Mouse (Mus musculus) adrenal gland, adult 8-10 months (tissue): ENCODE measurements around the gene Reep3. TPM values are rescaled to one million over a fixed set of nuclear protein-coding genes. Genes with fewer than 3 reads are reported as not detected.
"Not testable (repeated sequence)": the region's sequence is repeated elsewhere in the genome, so short reads cannot be mapped to it uniquely, and the experiment has no call there.

ENCODE experiments used
- DNase-seq: peaks from one replicate; pipeline ENCODE4 v3.0.0; 2022
- total RNA-seq, 4 experiments: library from RNA; stranded (reverse); gene quantifications; 2 replicates each; pipeline ENCODE4 v1.2.4; 2022

Gene Reep3
- total RNA-seq, 4 experiments from 2014 or later: 33.5 to 49.1 (median 44.9) TPM

DNA sequence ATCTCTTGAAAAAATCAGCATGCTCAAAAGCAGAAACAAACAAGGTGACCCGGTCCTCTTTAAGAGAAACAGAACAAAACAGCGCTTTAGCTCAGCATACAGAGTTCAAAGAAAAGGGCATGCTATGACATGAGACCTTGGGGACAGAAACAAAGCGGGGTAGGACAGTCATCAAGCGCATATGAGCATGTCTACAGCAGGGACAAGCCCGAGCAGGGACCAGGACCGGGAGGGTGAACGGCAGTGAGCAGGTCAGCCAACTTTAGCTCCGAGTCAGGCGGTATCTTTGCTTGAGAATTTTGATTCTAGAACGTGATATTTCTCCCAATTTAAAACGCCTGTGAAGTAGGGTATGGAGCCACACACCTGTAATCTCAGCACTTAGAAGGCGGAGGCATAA, 86.2 kb downstream of the Reep3 start:
- no peak for DNase-seq

DNA sequence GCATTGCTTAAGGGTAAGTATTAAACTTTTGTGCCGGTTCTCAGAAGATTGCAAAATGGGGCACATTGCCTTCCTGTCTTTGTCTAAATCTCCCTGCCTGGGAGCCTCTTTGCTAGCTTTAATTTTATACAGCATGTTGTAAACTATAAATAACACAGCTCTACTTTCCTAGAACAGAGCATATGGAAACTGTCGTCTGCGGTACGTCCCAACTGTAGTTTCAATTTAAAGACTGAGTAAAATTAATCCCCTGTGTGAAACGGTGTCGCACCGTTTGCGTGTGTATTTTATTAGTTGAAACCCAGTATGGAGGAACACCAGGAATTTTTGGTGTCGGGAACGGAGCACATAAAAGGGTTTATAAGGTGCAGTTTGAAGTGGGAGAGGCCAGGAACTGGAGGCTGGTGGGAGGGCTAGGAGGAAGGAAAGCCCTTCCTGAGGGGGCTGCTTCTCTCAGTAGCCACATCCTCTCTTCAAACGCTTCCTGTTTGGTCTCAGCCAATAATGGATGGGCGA, 92.2 kb downstream of the Reep3 start:
- no peak for DNase-seq

DNA sequence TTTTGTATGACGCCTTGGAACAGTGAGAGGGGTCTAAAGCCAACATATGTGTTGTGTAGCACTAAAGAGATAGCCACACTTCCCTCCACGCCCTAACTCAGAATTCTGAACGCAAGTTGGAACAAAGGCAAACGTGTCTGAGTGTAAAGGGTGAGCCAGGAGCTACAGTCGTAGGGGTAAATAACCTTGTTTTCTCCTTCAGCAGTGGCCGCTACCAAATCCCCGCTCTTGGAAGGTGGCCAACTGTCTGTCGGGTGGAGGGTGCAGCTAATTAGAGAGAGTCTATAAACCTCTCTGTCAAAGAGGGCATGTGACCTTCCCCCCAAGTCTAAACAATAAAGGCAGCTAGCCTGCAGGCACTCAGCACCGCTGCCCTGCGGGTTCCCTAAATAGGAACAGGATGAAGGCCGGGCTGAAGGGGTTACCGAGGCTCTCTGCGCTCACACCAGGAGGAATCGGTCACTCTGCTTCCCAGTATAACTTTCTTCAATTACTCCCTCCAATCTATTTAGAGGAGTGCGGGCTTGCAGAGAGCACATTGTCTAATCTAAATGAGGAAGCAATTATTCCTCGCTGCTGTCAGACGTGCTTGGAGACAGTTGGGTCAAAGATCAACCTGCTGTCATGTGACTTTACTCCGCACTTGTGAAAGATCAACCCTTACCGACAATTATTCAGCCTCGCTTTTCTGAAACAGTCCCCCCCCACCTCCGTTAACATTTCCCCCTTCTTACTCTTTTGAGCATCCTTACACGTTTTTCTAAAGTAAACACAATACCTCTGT, 92.8 kb downstream of the Reep3 start:
- DNase-seq: no peak

DNA sequence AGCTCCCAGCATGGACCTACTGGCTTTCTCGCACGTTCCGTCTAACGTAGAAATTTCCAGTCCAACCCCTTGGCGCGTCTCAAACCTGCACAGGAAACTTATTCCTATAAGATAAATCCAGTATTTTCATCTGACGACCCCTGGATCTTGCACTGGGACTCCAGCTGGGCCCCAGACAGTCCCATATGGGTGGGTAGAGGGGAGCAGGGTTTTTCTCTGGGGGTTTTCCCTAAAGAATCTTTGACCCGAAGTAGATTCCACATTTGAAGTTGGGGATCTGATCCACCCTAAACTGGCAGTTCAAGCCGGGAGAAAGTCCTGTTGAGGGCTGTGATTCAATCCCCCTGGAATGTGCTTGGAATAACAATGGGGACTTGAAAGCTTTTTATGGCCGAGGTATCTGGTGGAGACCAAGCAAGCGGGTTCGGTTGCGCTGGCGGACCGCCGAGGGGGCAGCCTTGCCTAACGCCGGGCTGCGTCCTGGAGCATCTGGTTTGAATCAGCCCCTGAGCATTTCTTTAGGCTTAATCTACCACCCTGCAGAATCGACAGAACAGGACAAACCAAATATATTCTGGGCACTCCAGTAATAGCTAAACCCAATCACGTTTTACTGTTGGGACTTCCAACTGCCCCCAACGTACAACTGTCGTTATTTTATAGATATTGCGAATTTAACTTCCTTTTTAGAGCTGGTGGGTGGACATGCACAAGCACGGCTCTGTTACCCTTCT, 93.6 kb downstream of the Reep3 start:
- DNase-seq: no peak

DNA sequence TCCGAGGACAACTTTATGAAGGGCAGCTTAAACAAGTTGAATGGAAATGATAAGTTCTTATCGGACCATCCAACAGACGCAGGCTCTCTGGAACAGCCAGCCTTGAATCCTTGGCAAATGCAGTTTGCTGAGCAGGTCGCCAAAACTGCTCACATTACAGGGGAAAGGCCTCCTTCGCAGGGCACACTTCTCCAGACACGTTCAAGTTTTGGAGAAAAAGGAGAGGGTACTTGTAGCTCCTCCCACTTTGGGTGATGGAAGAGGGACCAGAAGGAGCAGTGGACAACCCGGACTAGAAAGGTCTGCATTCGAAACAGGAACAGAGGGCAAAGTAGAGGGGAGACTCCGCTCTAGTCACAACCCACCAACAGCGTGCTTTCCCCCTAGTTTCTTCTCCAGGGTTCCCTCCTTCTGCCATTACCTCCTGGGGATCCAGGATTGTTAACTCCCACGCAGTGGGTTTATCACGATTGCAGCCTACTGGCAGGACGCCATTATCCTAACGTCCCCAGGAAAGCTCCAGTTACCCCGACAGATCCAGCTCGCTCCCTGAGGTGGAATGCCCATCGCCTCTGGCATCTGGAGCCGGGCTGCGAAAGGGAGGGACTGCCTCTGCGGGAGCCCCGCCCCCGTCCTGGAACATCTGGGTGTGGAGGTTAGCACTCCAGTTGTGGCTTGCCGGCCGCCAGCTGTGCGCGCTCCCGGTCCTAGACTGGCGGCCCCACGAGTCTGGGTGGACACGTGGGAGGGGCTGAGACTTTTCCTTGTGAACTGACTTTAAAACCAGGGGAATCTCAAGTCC, 94.3 kb downstream of the Reep3 start:
- peak; percentile 67 for DNase-seq

DNA sequence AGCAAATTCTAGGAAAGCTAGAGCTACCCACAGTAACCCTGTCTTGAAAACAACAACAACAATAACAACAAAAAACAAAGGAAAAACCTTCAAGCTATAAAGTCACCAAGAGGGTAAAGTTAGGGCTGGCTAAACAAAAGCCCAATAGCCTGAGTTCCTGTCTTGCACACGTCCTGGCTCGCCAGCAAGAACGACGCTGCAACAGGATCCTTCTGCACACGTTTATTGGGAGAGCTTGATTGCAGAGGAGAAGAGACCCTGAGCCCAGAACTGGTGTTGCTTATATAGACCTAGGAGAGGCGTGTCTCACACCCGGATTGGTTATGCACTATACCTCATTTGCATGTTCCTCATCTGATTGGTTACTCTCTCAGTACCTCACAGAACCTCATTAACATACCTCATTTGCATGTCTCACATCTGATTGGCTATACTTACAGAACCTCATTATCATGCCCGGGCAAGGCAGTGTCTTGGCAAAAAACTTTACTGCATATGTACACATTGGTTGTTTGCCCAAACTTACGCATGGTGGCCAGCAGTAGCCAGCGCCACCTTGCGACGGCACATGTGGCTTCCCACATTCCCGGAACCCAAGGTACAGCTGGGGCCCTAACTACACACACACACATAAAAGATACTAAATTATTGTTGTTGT, 95.7 kb downstream of the Reep3 start:
- DNase-seq: not testable (repeated sequence)

DNA sequence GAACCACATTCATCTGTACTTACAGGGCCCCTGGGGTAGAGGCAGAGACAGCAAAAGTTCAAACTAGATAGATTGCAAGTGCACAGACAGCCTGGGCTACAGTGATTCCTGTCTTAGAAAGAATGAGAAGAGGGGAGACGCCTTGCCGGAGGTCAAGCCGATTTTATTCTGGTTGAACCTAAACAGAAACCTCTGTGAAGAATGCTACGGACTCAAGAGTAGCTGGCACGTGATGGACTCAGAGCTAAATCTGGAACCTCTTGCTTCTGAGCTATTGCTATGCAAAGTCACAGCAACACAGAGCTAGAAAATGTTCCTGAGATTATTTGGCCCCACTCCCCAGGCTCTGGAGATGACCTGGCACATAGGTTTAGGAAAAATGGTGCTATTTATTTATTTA, 96.6 kb downstream of the Reep3 start:
- DNase-seq: no peak

DNA sequence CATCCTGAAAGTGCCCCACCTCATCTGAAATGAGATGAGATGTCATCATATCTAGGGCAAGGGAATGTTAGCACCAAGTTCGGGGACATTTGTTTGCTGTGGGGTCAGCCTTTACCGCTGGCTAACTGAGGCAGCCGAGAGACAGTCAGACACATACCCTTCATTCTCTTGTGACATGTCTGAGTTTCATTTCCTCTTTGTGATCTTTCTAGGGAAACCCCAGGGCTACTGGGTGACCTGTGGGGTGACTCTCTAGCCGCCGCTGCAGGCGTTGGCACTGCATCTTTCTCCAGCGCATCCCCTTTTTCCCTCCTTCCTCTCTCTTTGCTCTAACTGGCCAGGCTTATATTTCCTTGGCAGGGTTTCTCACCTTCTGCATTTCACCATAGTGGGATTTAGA, 98.0 kb downstream of the Reep3 start:
- DNase-seq: no peak

DNA sequence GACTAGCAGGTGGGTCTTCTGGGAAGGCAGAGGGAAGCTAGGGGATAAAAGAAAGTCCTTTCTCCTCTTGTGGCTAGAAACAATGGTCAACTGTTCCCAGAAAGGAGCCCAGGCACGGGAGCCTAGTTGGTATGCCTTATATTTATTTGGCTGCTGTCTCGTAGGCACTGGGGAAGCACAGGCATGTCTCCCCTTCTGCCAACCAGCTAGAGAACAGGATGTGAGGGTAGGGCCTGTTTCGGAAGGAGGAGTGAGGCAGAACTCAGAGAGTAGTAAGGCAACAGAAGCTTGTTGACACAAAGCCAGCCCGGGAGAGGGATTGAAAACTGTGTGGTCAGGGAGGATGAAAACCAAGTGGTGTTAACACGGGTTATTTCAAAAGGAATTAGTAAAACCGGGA, 101.6 kb downstream of the Reep3 start:
- no peak for DNase-seq

DNA sequence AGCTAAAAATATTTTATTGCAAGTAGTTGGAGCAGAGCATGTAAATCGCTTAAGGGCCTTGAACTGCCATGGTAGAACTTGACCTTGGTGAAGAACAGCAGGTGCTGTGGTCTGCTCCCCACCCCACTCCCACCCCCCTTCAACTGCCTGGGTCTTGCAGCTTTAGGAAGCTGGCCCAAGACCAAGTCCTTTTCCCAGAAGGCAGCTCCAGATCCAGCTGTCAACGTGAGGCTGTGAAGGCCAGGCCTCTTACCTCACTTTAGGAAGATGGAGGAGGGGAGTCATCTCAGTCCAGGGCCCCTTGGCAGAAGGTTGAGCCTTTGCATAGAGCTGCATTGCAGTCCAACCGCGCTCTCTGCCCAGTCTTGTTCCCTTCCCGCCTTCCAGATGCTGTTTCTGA, 102.3 kb downstream of the Reep3 start:
- no peak for DNase-seq

DNA sequence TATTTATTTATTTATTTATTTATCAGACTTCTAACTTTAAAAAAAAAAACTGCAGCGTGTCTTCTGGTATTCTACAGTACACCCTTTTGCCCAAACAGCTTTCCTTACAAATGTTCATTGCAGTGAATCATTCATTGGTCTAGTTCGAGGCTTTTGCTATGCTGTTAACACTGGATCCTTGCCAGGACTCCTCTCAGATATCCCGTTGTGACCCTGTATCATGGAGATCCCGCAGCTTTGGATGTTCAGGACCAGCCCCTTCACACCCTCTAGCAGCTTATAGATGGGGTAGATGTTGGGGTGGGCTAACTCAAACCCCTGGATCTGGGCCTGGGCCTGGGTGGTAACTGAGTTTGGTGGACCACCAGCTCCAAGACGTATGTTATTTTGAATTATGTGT, 104.2 kb downstream of the Reep3 start:
- DNase-seq: no peak

DNA sequence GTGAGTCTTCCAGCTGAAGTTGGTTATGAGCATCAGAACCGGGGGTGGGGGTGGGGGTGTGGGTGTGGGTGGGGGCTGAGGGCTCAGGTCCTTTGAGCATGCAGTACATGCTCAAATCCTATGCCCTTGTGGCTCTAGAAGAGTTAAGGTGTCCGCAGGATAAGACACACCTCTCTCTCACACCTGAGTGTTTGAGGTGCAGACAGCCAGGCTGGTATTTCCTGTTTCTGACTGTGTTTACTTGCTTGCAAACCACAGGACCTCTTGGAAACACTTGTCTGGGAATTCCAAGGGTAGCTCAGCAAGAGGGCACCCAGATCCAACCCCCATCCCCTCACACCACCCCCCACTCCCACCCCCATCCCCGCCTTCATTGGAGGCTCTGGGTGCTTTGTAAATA, 106.2 kb downstream of the Reep3 start:
- DNase-seq: no peak

DNA sequence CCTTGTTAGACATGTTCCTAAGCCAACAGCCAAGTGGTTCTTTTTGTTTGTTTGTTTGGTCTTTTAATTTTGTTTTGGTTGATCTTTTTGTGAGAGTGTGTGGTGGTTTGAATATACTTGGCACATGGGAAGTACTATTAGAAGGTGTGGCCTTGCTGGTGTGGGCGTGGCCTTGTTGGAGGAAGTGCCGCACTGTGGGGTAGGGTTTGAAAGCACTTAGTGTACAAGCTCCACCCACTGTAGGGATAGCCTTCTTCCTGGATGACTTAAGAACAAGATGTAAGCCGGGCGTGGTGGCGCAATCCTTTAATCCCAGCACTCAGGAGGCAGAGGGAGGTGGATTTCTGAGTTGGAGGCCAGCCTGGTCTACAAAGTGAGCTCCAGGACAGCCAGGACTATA, 113.7 kb downstream of the Reep3 start:
- DNase-seq: no peak

DNA sequence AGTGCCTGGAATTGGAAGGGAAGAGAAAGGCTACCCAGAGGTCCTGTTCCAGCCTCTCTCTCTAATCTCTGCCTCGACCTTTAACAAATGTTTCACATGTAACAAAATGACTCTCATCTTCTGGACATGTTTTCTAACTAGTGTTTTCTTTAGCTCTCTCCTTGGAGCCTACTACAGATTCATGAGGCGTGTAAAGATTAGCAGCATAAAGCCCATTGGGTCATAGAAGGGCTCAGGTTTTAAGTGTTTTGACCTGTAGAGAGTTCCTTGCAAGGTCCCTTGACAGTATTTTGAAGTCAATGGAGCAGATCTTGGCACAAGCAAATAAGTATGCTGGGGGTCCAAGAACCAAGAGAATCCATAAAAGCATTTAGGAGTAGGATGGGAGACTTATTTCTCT, 118.5 kb downstream of the Reep3 start:
- DNase-seq: no peak

DNA sequence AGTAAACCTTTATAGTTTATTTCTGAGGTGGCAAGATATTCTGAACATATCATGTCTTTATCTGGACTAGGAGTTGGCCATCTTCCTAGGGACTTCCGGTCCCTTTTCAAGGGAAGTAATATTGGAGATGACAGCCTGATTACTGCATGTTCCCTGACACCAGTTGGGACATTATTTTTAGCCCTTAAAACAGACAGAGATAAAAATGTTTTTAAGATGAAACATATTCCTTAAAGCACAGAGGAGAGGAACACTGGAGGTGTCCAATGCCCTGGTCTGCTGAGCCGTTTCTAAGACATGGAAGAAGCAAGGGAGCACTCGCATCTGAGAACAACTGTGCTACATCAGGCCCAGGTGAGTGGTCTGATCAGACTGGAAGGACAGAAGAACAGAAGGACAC, 119.7 kb downstream of the Reep3 start:
- DNase-seq: no peak

DNA sequence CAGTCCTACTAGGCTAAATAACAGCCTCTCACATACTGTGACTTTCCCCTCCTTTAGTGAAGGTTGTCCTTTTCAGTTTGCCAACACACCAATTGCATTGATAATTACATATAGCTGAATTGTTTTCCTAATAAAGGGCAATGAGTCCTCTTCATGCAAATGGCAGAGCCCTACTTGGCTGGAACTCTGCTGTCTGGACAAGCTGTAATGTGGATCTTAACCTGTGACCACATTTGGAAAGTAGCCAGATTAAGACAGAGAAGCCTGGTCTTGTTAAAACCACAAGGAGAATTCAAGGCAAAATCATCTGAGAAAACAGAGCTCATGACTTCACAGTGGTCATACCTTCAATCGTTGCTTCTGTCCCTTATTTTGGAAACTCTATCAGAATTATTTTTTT, 121.3 kb downstream of the Reep3 start:
- DNase-seq: no peak

DNA sequence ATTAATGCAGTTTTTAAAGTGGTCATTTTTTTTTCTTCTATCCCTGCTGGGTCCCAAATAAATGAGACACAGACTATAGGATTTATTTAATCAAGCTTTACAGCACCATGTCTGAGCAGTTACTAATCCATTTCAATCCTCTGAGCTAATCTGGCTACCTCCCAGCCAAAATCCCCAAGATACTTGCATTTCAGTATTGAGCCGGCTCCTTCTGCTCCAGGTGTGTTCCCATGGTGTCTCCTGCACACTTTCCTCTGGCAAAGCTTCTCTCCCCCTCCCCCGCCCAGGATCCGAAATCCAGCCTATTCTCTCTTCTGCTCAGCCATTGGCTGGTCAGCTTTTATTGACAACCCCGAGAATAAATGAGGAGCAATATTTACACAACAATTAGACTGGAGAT, 122.3 kb downstream of the Reep3 start:
- no peak for DNase-seq

DNA sequence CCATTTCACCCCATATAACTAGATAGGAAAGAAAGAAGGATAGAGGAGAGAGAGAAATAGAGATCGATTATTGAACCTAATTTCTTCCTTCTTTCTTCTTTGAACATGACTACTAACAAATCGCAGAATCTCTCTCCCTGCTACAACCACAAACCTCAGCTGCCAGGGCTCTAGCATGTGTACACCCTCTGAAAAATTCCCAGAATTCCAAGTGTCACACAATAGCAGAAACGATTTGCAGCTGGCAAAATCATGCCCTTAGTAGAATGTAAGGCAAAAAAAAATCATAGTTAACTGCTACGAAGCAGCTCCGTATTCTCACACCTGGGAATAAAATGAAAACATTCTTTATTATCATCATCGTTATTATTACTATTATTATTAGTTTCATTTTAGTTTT, 122.9 kb downstream of the Reep3 start:
- no peak for DNase-seq

DNA sequence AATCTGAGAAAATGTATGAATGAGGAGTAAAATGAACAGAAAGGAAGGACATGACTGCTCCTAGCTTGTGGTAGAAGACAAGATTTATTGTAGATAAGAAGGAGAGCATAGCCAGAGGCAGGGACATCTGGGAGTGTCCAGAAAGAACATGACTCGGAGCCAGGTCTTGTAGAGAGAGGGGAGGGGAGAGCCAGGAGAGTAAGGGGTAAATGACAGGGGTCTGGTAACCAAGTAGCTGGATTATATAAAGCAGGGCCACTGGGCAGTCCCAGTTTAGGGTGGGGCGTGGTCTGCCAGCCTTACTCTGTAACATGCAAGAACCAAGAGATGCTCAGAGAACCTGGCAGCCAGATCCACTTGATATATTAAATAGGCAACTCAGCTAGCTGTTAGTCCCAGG, 123.5 kb downstream of the Reep3 start:
- DNase-seq: no peak

DNA sequence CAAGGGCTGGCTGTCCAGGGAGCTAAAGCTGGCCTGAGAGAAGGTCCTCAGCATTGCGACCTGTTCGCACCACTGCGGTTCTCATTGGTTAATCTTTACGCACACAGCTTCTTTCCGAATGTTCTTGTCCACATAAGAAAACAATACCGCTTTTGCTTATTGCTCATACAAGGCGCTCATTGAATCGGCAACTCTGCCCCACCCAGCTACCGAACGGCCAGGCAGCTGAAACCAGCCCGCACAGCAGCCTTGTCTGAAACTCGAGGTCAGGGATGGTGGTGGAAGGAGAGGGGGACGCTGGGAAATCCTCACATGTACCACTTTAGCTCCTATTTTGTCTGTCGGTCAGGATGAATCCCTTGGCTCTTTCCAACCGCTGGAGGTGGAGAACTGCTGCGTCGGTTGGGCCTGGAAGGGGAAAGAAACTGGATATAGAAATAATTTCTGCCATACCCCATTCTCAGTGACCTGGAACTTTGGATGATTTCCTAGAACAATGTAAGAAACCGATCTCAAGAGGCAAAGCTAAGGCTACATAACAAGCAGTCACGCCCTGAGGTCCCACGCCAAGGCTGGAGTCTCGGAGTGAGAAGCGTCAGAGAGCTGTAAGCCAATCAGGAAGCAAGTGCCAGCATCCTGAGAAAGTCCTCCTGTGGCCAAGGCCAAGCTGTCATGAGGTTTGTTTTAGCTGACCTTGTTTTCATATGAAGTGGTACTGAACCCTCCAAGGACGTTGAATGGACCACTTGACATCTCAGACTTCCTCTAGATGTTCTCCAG, 126.2 kb downstream of the Reep3 start:
- DNase-seq: no peak

DNA sequence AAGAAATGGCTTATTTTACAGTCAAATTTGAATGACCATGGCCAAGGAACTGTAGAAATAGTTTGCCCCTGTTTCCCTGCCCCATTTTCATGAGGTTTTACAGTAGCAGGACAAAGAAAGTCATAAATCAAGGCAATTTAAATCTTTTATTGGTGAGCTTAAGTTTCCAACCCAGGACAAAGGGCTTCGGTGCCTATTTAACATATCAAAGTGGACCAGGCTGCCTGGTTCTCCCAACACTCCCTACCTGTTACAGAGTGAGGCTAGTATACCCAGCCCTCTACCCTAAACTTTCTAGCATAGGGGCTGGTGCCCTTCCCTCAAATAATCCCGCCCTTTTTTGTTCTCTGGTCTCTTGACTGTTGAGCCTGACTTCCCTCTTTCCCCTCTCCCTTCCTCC, 127.2 kb downstream of the Reep3 start:
- DNase-seq: no peak

DNA sequence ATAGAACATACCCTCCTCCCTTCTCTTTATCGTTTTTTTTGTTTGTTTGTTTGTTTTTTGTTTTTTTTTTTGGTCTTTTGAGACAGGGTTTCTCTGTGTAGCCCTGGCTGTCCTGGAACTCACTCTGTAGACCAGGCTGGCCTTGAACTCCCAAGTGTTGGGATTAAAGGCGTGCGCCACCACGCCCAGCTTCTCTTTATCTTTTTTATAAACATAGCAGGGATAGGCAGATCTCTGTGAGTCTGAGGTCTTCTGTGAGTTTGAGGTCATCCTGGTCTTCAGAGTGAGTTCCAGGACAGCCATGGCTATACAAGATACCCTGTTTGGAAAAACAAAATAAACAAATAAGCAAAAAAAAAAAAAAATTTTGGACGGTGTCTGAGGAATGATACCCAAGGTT, 127.7 kb downstream of the Reep3 start:
- no peak for DNase-seq
